Mouse (Mus musculus): ENCODE measurements around the gene Gja1.

- TF ChIP-seq CTCF (IDR thresholded peaks at IDR 0.05; ENCODE audit: low read depth, low read length) (no peak), POLR2A (IDR thresholded peaks at IDR 0.05; ENCODE audit: extremely low read depth, insufficient read depth, low read length) (no peak)
Measured at GRCm38 (mm10) chr10:56378648-56379254, 1.6 kb downstream of the Gja1 start.
